Mouse (Mus musculus) limb, embryonic 14.5 days (tissue): ENCODE results near the gene Slc43a2. TPM values are rescaled to one million over a fixed set of nuclear protein-coding genes. Genes with fewer than 3 reads are reported as not detected.

Experiments
- ATAC-seq: fragments of 200-750 bp; cut with Nextera tagmentation; 2 replicates; pipeline ENCODE4 v1.8.0; 2017; ENCODE audit warnings: low read depth, moderate number of reproducible peaks, moderate TSS enrichment; ENCODE audit not compliant: low FRiP score
- DNase-seq: peaks from one replicate; pipeline ENCODE4 v3.0.0-alpha.2; 2015; ENCODE audit warnings: low spot score
- H3K27ac ChIP-seq: fragments of 300-500 bp; sonication (generic); replicated peaks from 2 replicates; pipeline ENCODE4 v1.5.1; 2014; ENCODE audit warnings: low read depth, mild to moderate bottlenecking, low read length, moderate library complexity, mixed read lengths
- H3K27me3 ChIP-seq: fragments of 300-500 bp; sonication (generic); 2 replicates; pipeline ENCODE4 v1.6.1; 2014; ENCODE audit warnings: low read length, mixed read lengths; ENCODE audit not compliant: control insufficient read depth, insufficient read depth
- H3K36me3 ChIP-seq: fragments of 300-500 bp; sonication (generic); 2 replicates; pipeline ENCODE4 v1.6.1; 2014; ENCODE audit warnings: mild to moderate bottlenecking, low read length, moderate library complexity, mixed read lengths; ENCODE audit not compliant: control insufficient read depth, insufficient read depth
- H3K4me1 ChIP-seq: fragments of 300-500 bp; sonication (generic); 2 replicates; pipeline ENCODE4 v1.6.1; 2014; ENCODE audit warnings: antibody characterized with exemption, low read length, mixed read lengths; ENCODE audit not compliant: control insufficient read depth, insufficient read depth
- H3K4me2 ChIP-seq: fragments of 300-500 bp; sonication (generic); replicated peaks from 2 replicates; pipeline ENCODE4 v1.6.1; 2014; ENCODE audit warnings: low read depth, mild to moderate bottlenecking, low read length, moderate library complexity; ENCODE audit not compliant: severe bottlenecking
- H3K4me3 ChIP-seq: fragments of 300-500 bp; sonication (generic); replicated peaks from 2 replicates; pipeline ENCODE4 v1.5.1; 2014; ENCODE audit warnings: low read length
- H3K9ac ChIP-seq: fragments of 300-500 bp; sonication (generic); 2 replicates; pipeline ENCODE4 v1.6.1; 2014; ENCODE audit warnings: mild to moderate bottlenecking, low read depth, low read length, moderate library complexity; ENCODE audit not compliant: severe bottlenecking
- H3K9me3 ChIP-seq: fragments of 300-500 bp; sonication (generic); 2 replicates; pipeline ENCODE4 v1.6.1; 2016; ENCODE audit warnings: low read length; ENCODE audit not compliant: control insufficient read depth
- POLR2A ChIP-seq: fragments of 200-500 bp; IDR thresholded peaks from 2 replicates; pipeline ENCODE4 v1.8.0; 2012; ENCODE audit warnings: inconsistent platforms, mild to moderate bottlenecking, moderate library complexity, borderline replicate concordance; ENCODE audit not compliant: insufficient read depth, insufficient read length; ENCODE audit errors: extremely low read depth
- WGBS: fragments of 180-500 bp; shearing (Covaris S2); extraction: QIAGEN DNeasy Blood & Tissue Kit; methylation state at CpG from one replicate; pipeline ENCODE4 v1.1.7; 2014; 5-methylcytosine and 5-hydroxymethylcytosine counted together
- polyA plus RNA-seq, 2 experiments: library from polyadenylated mRNA; depleted of rRNA in 1 of 2; stranded (reverse) in 1 of 2; unstranded in 1 of 2; fragments of >200 nt; fragmentation: Nextera tagmentation in 1 of 2; extraction: Ambion mirVana in 1 of 2; gene quantifications; 2 replicates each; pipeline versions ENCODE4 v1.2.1 to v1.2.3; 2012 to 2014

Gene Slc43a2
- polyA plus RNA-seq, 2 experiments: 3.5 to 5.8 TPM

- Histone ChIP-seq H3K4me1 (no peaks in the 10 kb centered on the region), H3K4me2 (no peak overlapping the region)
- WGBS: 91% methylated on average over 9 of the region's 9 CpGs
Observed at GRCm38 (mm10) chr11:75544713-75545112, 13.2 kb downstream of the Slc43a2 start.

GRCm38 (mm10) chr11:75546057-75546456 lies 14.6 kb downstream of the Slc43a2 start:
- Histone ChIP-seq H3K36me3 (no peaks in the 10 kb centered on the region), H3K4me1 (no peaks in the 10 kb centered on the region), H3K27me3 (no peaks in the 10 kb centered on the region), H3K4me2 (no peak overlapping the region), H3K9ac (no peak overlapping the region), H3K9me3 (no peaks in the 10 kb centered on the region), H3K4me3 (no peak overlapping the region), H3K27ac (no peak overlapping the region)
- no peak for TF ChIP-seq POLR2A
- DNase-seq (no peak), ATAC-seq (no peak)
- 73% methylated on average over 4 of the region's 4 CpGs for WGBS

More at GRCm38 (mm10) chr11:75544713-75545112, 13.2 kb downstream of the Slc43a2 start:
- no peak for ATAC-seq
- no peak for DNase-seq
- no peaks in the 10 kb centered on the region for H3K9me3 ChIP-seq
- TF ChIP-seq POLR2A: no peak
- no peak overlapping the region for H3K9ac ChIP-seq
- no peaks in the 10 kb centered on the region for H3K36me3 ChIP-seq
- no peak overlapping the region for H3K27ac ChIP-seq
- no peaks in the 10 kb centered on the region for H3K27me3 ChIP-seq
- H3K4me3 ChIP-seq: no peak overlapping the region

- Histone ChIP-seq H3K36me3 (no peaks in the 10 kb centered on the region), H3K9ac (no peak overlapping the region), H3K9me3 (no peaks in the 10 kb centered on the region), H3K27ac (no peak overlapping the region), H3K4me2 (no peak overlapping the region), H3K27me3 (no peaks in the 10 kb centered on the region), H3K4me3 (no peak overlapping the region), H3K4me1 (peaks cover 16% of the 10 kb centered on the region)
- DNase-seq: no peak
- 48% methylated on average over 5 of the region's 5 CpGs for WGBS
- no peak for ATAC-seq
- TF ChIP-seq POLR2A: no peak
Observed at GRCm38 (mm10) chr11:75549658-75550111, 18.2 kb downstream of the Slc43a2 start.

GRCm38 (mm10) chr11:75550200-75550946 lies 18.9 kb downstream of the Slc43a2 start:
- H3K4me1 ChIP-seq: peaks cover 16% of the 10 kb centered on the region
- ATAC-seq (no peak), DNase-seq (no peak)
- 66% methylated on average over 12 of the region's 12 CpGs for WGBS
- H3K36me3 ChIP-seq: no peaks in the 10 kb centered on the region
- no peak overlapping the region for H3K9ac ChIP-seq
- no peak for TF ChIP-seq POLR2A
- no peaks in the 10 kb centered on the region for H3K27me3 ChIP-seq
- no peaks in the 10 kb centered on the region for H3K9me3 ChIP-seq
- H3K4me2 ChIP-seq: no peak overlapping the region
- H3K4me3 ChIP-seq: no peak overlapping the region
- no peak overlapping the region; the same call in 1 of the 2 replicates for H3K27ac ChIP-seq

GRCm38 (mm10) chr11:75551321-75551720 lies 19.8 kb downstream of the Slc43a2 start:
- H3K4me3 ChIP-seq: no peak overlapping the region
- no peak for ATAC-seq
- no peaks in the 10 kb centered on the region for H3K9me3 ChIP-seq
- no peaks in the 10 kb centered on the region for H3K27me3 ChIP-seq
- H3K9ac ChIP-seq: no peak overlapping the region
- 87% methylated on average over 5 of the region's 5 CpGs for WGBS
- no peaks in the 10 kb centered on the region for H3K36me3 ChIP-seq
- peaks cover 16% of the 10 kb centered on the region for H3K4me1 ChIP-seq
- TF ChIP-seq POLR2A: no peak
- H3K27ac ChIP-seq: 0 out of 2 replicates have a peak overlapping the region, but pooled peaks have one; percentile 55
- no peak for DNase-seq
- H3K4me2 ChIP-seq: no peak overlapping the region
